Mouse (Mus musculus): ENCODE measurements around the gene Tap2.

The Tap2 gene

DNA sequence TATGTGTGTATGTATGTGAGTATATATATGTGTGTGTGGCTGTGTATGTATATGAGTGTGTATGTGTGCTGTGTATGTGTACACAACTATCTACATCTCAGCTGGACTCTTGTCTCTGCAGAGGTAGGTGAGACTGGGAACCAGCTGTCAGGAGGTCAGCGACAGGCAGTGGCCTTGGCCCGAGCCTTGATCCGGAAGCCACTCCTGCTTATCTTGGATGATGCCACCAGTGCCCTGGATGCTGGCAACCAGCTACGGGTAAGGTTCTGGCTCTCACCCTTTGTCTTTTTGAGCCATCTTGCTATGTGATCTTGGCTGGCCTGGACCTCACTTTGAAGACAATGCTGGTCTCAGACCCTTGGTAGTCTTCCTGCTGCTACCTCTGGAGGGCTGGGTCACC lies 8.6 kb upstream of the Tap2 start:
- no peak for DNase-seq (ENCODE audit: extremely low spot score, low spot score)

DNA sequence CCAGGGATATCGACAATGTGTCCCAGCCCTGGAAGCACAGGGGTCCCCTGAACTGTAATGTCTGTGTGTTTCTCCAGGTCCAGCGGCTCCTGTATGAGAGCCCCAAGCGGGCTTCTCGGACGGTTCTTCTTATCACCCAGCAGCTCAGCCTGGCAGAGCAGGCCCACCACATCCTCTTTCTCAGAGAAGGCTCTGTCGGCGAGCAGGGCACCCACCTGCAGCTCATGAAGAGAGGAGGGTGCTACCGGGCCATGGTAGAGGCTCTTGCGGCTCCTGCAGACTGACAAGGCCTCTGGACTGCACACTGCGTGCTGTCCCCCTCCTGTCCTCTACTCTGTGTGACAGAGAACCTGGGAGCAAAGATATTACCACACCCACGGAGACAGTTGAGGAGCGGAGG lies 6.8 kb upstream of the Tap2 start:
- no peak for DNase-seq (ENCODE audit: extremely low spot score, low spot score)

DNA sequence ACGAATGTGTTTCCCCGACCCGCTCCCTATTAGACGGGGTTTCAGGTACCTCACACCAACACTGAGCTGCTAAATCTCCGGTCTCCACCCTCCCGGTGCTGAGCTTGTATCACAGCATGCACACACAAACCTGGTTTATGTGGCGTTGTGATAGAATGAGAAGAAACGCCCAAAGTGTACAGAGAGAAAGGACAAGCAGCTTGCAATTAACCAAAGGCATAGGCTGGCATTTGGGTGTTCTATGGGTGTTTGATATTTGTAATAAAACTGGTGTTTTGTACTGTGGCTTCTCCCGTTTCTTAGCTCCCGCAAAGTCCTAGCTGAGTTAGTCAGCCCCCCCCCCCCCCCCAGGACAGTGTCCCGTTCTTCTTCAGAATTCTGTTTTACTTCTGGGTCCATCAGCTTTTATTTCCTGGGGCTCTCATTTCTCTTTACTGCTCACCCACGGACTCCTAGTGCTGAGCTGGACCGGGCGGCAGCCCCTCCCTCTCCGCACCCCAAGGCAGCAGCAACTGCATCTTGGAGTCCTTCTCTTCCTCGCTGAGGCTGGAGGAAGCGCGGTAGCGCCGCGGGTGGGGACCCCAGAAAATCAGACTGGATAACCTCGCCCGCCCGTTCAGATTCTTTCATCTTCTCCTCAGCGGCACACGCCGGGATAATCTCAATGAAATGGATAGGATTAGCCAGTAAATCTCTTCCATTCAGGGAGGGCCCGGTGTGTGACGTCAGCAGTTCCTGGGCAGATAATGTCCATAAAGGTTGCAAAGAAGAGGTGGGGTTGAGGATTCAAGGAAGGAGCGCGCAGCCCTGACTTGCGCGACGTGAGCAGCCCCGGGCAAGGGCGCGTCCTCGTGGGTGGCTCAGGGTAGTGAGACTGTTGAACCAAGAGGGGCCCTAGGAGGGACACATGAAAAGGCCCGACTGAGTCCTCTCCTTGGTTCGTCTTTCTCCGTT lies 6.1 kb upstream of the Tap2 start, which contains the start of gene Psmb8:
Gene Psmb8 (plus strand): TSS at position 781 of the 954 bp plus-strand sequence.
- DNase-seq (ENCODE audit: extremely low spot score, low spot score): peak; percentile 80

DNA sequence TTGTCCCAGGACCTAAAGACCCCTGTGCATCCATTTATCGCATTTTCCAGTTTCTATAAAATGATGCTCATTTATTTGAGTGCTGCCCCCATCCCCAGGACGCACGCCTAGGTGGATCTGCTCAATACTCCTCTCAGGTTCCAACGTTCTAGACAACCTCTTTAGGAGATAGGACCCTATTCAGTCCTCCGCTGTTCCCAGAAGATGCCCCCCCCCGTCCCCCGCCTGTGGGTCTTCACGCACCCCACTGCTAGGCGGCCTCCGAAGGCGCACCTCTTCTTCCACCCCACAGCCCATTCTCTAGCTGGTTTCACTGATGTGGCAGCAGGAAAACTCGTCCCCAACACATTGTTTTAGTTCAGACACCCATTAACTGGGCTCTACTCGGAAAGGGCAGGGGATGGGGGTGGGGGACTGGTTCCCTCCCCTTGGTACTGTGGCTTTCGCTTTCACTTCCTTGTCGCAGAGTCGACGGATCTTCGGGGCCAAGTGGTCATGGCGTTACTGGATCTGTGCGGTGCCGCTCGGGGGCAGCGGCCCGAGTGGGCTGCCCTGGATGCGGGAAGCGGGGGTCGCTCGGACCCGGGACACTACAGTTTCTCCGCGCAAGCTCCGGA lies 5.3 kb upstream of the Tap2 start:
- DNase-seq (ENCODE audit: extremely low spot score, low spot score): no peak

DNA sequence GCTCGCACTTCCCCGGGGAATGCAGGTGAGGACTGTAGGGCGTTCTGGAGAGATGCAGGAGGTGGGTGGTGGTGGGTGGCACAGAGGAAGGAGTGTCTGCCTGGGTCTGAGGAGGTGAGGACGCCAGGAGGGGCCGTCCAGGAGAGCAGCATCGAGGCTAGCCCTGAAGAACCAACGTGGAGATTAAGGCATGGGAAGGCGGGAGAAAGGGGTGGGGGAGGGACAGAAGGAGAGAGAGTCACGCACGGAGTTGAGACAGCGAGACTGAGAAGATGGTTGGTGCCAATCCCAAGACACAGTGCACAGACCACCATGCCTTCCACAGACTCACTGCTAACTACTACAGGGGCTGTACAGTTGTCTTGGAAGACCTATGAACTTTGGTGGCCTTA lies 4.8 kb upstream of the Tap2 start:
- no peak for DNase-seq (ENCODE audit: extremely low spot score, low spot score)

DNA sequence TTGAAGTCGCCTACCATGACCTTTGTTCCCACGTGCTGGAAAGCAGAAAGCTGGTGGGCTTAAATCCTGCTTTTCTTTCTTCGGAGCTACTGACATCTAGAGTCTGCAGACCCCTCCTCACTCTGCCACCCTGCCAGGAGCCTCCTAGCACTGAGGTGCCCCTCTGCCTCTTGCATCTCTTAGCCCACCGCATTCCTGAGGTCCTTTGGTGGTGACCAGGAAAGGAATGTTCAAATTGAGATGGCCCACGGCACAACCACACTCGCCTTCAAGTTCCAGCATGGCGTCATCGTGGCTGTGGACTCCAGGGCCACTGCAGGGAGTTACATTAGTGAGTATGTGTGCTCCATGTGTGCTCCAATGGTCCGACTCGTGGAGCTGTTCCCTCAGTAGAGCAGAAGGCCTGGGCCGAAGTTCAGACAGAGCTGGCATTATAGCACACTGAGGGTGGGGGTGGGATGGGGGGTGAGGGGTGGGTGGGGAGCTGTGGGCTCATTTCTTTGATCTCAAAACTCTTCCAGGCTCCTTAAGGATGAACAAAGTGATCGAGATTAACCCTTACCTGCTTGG lies 4.2 kb upstream of the Tap2 start:
- no peak for DNase-seq (ENCODE audit: extremely low spot score, low spot score)

DNA sequence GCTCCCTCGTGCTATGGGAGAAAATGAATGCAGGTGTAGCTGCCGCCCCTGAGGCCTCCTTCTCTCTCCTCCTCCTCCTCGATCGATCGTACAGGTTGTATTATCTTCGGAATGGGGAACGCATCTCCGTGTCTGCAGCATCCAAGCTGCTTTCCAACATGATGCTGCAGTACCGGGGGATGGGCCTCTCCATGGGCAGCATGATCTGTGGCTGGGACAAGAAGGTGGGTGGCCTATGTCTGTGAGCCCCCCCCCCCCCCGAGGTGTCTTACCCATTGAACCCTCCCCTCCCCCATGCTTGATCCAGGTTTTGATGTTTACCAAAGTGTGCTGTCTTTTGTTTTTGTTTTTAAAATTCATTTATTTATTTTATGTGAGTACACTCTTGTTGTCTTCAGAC lies 3.3 kb upstream of the Tap2 start:
- DNase-seq (ENCODE audit: extremely low spot score, low spot score): no peak

DNA sequence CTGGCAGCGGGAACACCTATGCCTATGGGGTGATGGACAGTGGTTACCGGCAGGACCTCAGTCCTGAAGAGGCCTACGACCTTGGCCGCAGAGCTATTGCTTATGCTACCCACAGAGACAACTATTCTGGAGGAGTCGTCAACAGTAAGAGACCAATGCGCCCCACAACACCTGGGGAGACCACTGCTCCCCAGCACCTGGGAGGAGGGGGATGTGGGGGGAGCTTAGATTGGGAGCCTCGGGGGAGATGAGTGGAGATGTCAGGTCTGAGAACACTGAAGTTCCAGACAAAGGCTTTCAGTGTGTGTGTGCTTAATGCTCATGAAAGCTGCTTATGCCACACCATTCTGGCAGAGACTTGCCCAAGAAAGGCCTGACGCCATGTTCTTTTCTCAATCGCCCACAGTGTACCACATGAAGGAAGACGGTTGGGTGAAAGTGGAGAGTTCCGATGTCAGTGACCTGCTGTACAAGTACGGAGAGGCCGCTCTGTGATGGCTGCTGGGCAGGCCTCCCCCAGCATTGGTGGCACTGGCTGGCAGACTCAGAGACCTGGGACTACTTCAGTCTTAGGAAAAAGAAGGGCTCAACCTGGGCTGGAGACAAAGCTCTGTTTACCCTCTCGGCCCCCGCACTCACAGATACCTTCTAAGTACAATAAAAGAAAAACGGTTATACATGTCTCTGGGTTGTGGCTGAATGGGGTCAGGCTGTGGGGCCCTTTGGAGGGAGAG lies 2.4 kb upstream of the Tap2 start:
- no peak for DNase-seq (ENCODE audit: extremely low spot score, low spot score)

DNA sequence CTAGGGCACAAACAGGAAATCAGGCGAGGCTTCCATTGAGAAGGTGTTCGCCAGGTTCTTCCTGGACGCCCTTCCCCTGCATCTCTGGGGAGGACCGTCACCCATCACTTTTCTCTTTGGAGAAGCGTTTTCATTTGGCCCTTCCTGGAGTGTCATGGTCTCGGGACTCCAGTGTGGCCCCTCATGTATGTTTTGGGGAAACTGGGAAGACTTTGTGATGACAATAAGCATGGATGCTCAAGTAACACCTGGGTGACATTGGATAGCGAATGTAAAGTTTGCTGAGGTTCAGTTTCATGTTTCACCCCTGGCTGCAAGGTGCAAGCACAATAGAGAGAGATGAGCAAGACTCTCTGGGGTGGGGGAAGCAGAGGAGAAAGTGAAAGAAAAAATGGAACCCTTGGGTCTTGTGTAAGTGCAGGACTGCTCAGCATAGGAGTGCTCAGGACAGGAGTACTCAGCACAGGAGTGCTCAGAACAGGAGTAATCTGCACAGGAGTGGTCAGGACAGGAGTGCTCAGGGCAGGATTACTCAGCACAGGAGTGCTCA lies 1.7 kb upstream of the Tap2 start:
- DNase-seq (ENCODE audit: extremely low spot score, low spot score): no peak

DNA sequence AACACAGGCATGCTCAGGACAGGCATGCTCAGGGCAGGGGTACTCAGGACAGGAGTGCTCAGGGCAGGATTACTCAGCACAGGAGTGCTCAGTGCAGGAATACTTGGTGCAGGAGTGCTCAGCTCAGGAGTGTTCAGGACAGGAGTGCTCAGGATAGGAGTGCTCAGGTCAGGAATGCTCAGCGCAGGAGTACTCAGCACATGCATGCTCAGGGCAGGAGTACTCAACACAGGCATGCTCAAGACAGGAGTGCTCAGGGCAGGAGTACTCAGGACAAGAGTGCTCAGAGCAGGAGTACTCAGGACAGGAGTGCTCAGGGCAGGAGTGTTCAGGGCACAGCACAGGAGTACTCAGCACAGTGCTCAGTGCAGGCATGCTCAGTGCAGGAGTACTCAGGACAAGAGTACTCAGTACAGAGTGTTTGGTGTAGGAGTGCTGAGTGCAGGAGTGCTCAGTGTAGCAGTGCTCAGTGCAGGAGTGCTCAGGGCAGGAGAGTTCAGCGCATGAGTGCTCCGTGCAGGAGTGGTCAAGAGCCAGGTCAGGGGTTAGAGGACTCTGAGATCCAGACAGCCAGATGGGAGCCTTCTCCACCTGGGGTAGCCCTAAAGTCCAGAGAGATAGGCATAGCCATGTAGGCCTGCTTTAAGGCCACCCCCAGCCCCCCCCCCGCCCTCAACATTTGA lies 426 bp upstream of the Tap2 start:
- no peak for DNase-seq (ENCODE audit: extremely low spot score, low spot score)

DNA sequence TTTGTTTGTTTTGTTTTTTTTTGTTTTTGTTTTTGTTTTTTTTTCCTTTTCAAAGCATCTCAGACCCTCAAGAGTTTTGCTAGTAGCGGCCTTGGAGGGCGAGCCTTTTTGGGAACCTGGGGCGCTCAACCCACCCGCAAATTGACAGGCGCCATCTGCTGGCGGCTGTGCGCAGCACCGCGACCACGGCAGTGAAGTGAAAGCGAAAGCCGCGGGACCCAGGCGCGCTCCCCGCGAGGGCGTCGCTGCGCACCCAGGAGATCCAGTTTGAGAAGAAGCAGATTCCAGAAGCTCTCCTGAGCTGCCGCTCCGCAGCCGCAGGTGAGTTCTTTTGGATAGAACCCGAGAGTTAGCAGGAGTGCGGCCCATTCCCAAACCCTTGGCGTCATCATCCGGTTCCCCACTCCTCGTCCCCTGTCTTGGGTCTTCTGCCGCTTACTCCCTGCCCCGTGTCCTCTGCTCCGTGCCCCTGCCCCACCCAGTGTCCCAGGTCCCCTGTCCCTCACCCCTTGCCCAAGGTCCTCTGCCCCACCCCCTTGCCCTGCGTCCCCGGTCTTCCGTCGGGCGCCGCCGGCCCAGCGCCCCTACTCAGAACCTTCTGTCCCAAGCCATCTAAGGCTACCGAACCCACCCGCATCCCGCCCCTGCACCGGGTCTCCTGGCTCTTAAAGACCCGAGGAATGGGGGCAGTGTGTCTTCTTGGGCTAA lies 1.1 kb downstream of the Tap2 start:
- DNase-seq (ENCODE audit: extremely low spot score, low spot score): peak; percentile 89

DNA sequence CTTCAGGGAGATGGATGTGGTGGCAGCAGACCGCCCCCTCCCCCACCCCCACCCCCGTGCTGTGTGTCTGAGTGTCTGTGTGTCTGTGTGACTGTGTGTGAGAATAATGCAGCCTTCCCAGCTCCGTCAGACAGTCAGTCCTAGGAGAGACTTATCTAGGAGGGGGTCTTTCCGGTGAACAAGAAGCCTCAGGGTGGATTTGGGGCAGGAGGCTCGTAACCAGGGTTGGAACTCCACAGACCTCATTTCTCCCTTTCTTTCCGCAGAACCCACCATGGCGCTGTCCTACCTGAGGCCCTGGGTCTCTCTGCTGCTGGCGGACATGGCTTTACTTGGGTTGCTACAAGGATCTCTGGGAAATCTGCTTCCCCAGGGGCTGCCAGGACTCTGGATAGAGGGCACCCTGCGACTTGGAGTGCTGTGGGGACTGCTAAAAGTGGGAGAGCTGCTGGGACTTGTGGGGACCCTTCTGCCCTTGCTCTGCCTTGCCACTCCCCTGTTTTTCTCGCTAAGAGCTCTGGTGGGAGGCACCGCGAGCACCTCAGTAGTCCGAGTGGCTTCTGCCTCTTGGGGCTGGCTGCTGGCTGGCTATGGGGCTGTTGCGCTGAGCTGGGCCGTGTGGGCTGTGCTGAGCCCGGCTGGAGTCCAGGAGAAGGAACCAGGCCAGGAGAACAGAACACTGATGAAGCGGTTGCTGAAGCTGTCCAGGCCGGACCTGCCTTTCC lies 1.9 kb downstream of the Tap2 start:
- no peak for DNase-seq (ENCODE audit: extremely low spot score, low spot score)

DNA sequence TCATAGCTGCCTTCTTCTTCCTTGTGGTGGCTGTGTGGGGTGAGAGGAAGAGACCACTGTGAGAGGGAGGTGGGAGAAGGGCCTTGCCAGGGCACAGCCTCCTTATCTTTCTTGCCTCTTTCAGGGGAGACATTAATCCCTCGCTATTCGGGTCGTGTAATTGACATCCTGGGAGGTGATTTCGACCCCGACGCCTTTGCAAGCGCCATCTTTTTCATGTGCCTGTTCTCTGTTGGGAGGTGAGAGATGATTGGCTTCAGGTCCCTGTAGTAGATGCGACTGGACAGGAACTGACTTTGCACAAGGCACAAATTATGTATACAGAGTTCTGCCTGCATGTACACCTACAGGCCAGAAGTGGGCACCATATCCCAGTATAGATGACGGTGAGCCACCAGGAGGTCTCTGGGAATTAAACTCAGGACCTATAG lies 2.4 kb downstream of the Tap2 start:
- no peak for DNase-seq (ENCODE audit: extremely low spot score, low spot score)

DNA sequence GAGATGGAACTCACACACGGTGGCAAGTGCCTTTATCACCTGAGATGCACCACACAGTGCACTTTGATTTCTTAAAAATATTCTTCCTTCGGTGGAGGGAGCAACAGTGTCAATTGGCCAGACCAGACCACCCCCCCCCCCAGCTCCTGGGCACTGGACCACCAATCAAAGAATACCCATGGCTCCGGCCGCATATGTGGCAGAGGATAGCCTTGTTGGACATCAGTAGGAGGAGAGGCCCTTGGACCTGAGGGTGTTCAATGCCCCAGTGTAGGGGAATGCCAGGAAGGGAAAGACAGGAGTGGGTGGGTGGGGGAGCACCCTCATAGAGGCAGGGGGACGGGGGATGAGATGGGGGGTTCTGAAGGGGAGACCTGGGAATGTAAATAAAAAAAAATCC lies 3.4 kb downstream of the Tap2 start:
- DNase-seq (ENCODE audit: extremely low spot score, low spot score): no peak

DNA sequence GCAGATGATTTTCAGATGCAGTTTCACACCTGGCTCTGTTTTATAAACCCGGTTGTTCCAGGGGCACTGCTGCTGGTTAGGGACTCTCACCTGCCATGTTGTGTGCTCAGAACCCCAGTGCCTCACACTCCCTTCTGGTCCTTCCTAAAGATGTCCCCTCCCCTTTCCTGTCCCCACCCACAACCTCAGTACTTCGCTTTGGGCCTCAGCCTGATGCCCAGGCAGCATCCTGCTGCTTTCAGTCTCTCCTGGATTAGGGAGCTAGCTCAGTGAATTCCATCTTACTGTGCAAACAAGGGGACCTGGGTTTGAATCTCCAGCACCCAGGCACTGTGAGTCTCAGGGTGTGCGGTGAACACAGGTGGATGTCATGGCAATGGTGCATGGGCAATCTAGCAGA lies 4.1 kb downstream of the Tap2 start:
- no peak for DNase-seq (ENCODE audit: extremely low spot score, low spot score)

DNA sequence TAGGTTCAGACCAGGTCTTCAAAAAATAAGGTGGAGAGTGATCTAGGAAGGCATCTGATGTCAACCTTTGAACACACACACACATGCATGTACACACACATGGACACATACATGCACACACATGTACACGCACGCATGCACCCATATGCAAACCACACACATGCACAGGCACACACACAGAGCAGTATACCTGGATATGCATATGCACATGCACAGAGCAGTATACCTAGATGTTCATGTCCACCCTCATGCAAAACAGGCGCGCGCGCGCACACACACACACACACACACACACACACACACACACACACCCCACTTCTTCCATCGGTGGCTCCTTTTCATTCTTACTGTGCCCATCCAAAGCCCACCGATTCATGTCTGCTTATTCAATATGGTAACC lies 4.5 kb downstream of the Tap2 start:
- no peak for DNase-seq (ENCODE audit: extremely low spot score, low spot score)

DNA sequence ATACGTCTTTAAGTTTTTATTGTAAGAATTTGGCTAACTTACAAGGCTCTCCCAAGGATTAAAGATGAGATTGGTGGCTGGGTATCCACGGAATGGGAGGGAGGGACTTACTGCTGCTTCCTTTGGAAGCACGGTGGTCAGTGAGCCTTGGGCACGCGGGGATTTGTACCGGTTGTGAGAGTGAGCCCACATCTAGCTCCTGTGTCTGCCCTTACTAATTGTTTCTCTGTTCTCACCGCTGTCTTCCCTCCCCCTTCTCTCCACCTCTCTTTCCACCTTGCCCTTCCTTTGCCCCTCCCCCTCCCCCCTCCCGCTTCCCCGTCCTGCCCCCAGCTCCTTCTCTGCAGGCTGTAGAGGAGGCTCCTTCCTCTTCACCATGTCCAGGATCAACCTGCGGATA lies 5.1 kb downstream of the Tap2 start:
- no peak for DNase-seq (ENCODE audit: extremely low spot score, low spot score)

DNA sequence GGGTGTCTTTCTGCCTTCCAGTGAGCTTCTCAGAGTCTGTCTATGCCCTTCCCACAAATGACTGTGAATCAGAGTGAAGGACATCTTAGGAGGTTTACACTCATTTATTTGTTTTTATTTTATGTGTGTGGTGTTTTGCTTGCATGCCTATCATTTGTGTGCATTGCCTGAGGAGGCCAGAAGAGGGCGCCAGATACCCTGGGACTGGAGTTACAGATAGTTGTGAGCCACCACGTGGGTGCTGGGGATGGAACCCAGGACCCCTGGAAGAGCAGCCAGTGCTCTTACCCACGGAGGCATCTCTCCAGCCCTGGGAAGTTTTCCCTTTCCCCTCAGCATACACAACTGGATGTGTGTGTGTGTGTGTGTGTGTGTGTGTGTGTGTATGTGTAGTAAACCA lies 6.4 kb downstream of the Tap2 start:
- DNase-seq (ENCODE audit: extremely low spot score, low spot score): no peak

DNA sequence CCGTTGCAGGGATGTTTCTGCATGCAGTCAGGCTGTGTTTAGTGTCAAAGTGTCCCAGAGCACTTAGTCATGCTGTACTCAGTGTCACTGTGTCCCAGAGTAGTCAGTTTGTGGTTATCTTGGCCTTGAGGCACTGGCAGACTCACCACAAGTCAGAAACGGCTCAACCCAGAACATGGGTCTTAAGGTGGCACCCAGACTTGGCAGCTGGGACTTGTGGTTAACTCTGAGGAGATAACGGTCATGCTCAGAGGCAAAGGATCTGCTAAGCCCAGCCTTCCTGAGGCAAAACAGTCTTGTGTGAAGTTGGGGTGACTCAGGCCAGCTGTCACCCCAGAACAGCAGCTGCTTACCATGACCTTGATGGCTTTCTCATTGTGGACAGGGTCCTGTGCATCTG lies 7.3 kb downstream of the Tap2 start:
- DNase-seq (ENCODE audit: extremely low spot score, low spot score): no peak
